Mouse (Mus musculus) lung, postnatal 0 days (tissue): ENCODE results near the gene Map3k6. TPM values are rescaled to one million over a fixed set of nuclear protein-coding genes. Genes with fewer than 3 reads are reported as not detected.

Source experiments
- ATAC-seq: fragments of 200-750 bp; cut with Nextera tagmentation; 2 replicates; pipeline ENCODE4 v1.8.0; 2017; ENCODE audit warnings: moderate library complexity
- DNase-seq: peaks from one replicate; pipeline ENCODE4 v3.0.0-alpha.2; 2016; ENCODE audit warnings: low spot score
- H3K27ac ChIP-seq: fragments of 300-500 bp; sonication (generic); 2 replicates; pipeline ENCODE4 v1.5.1; 2014; ENCODE audit warnings: antibody characterized with exemption, mild to moderate bottlenecking, low read length, mixed read lengths
- H3K27me3 ChIP-seq: fragments of 300-500 bp; sonication (generic); replicated peaks from 2 replicates; pipeline ENCODE4 v1.6.1; 2014; ENCODE audit warnings: low read length, mixed read lengths; ENCODE audit not compliant: insufficient read depth
- H3K36me3 ChIP-seq: fragments of 300-500 bp; sonication (generic); 2 replicates; pipeline ENCODE4 v1.6.1; 2014; ENCODE audit warnings: low read length, mixed read lengths; ENCODE audit not compliant: insufficient read depth
- H3K4me1 ChIP-seq: fragments of 300-500 bp; sonication (generic); 2 replicates; pipeline ENCODE4 v1.6.1; 2014; ENCODE audit warnings: antibody characterized with exemption, low read depth, low read length, mixed read lengths; ENCODE audit not compliant: insufficient read depth
- H3K4me2 ChIP-seq: fragments of 300-500 bp; sonication (generic); replicated peaks from 2 replicates; pipeline ENCODE4 v1.6.1; 2014; ENCODE audit warnings: low read depth, mild to moderate bottlenecking, low read length, moderate library complexity, mixed read lengths
- H3K4me3 ChIP-seq: fragments of 300-500 bp; sonication (generic); 2 replicates; pipeline ENCODE4 v1.5.1; 2014; ENCODE audit warnings: low read depth, low read length
- H3K9ac ChIP-seq: fragments of 300-500 bp; sonication (generic); replicated peaks from 2 replicates; pipeline ENCODE4 v1.6.1; 2014; ENCODE audit warnings: low read depth, mild to moderate bottlenecking
- H3K9me3 ChIP-seq: fragments of 300-500 bp; sonication (generic); 2 replicates; pipeline ENCODE4 v1.6.1; 2016; ENCODE audit warnings: low read length, mixed read lengths
- CTCF ChIP-seq: IDR thresholded peaks from 2 replicates; pipeline ENCODE4 v1.5.1; 2016; ENCODE audit warnings: antibody characterized with exemption, mild to moderate bottlenecking
- EP300 ChIP-seq: IDR thresholded peaks from 2 replicates; pipeline ENCODE4 v1.6.1; 2016; ENCODE audit warnings: antibody characterized with exemption, mild to moderate bottlenecking, control low read depth
- WGBS: fragments of 180-500 bp; shearing (Covaris S2); extraction: QIAGEN DNeasy Blood & Tissue Kit; methylation state at CpG from one replicate; pipeline ENCODE4 v1.1.7; 2014; 5-methylcytosine and 5-hydroxymethylcytosine counted together
- polyA plus RNA-seq: library from polyadenylated mRNA; unstranded; fragments of >200 nt; fragmentation: Nextera tagmentation; extraction: Ambion mirVana; gene quantifications from 2 replicates; pipeline ENCODE4 v1.2.1, GENCODE M21; 2015

Gene Map3k6
- polyA plus RNA-seq, 1 experiment from 2014 or later = 18.7 TPM

- ATAC-seq (no peak), DNase-seq (no peak)
- Histone ChIP-seq H3K4me1 (peaks cover 4% of the 10 kb centered on the region; the same call in 1 of the 2 replicates), H3K27ac (peak overlapping the region; percentile 90), H3K27me3 (no peaks in the 10 kb centered on the region), H3K4me3 (peak overlapping the region; percentile 62), H3K36me3 (no peaks in the 10 kb centered on the region), H3K9me3 (no peaks in the 10 kb centered on the region), H3K4me2 (peak overlapping the region; percentile 82), H3K9ac (0 out of 2 replicates have a peak overlapping the region, but pooled peaks have one; percentile 82)
- TF ChIP-seq EP300 = no peak; the same call in 1 of the 2 replicates
- no peak for TF ChIP-seq CTCF
- 16% methylated on average over 6 of the region's 6 CpGs for whole genome bisulfite sequencing
These were observed 37.4 kb downstream of the Map3k6 start for GRCm38 (mm10) chr4:133278067-133278466.

- Histone ChIP-seq H3K9ac (0 out of 2 replicates have a peak overlapping the region, but pooled peaks have one; percentile 82), H3K4me1 (peaks cover 4% of the 10 kb centered on the region; the same call in 1 of the 2 replicates), H3K4me2 (no peak overlapping the region), H3K36me3 (no peaks in the 10 kb centered on the region), H3K9me3 (no peaks in the 10 kb centered on the region), H3K27ac (no peak overlapping the region), H3K27me3 (no peaks in the 10 kb centered on the region), H3K4me3 (no peak overlapping the region)
- WGBS = 82% methylated on average over 3 of the region's 3 CpGs
- ATAC-seq (no peak), DNase-seq (no peak)
- no peak for TF ChIP-seq EP300
- TF ChIP-seq CTCF = no peak
These were observed 37.9 kb downstream of the Map3k6 start for GRCm38 (mm10) chr4:133278482-133278881.

- Histone ChIP-seq H3K27me3 (no peaks in the 10 kb centered on the region), H3K4me2 (no peak overlapping the region), H3K4me1 (peaks cover 3% of the 10 kb centered on the region; the same call in 1 of the 2 replicates), H3K36me3 (no peaks in the 10 kb centered on the region), H3K9me3 (no peaks in the 10 kb centered on the region), H3K4me3 (no peak overlapping the region), H3K27ac (no peak overlapping the region), H3K9ac (0 out of 2 replicates have a peak overlapping the region, but pooled peaks have one; percentile 12)
- WGBS = 30% methylated on average over 7 of the region's 7 CpGs
- no peak for DNase-seq
- ATAC-seq = no peak
- TF ChIP-seq CTCF (no peak), EP300 (no peak)
These were observed 40.9 kb downstream of the Map3k6 start for GRCm38 (mm10) chr4:133281513-133281912.

GRCm38 (mm10) chr4:133281951-133282481 lies 41.4 kb downstream of the Map3k6 start:
- no peaks in the 10 kb centered on the region for H3K9me3 ChIP-seq
- 18% methylated on average over 5 of the region's 5 CpGs for WGBS
- H3K4me2 ChIP-seq = no peak overlapping the region
- H3K27me3 ChIP-seq = no peaks in the 10 kb centered on the region
- 0 out of 2 replicates have a peak overlapping the region, but pooled peaks have one; percentile 12 for H3K9ac ChIP-seq
- ATAC-seq = no peak
- no peak for DNase-seq
- H3K4me1 ChIP-seq = no peaks in the 10 kb centered on the region
- TF ChIP-seq CTCF (no peak), EP300 (no peak)
- H3K27ac ChIP-seq = no peak overlapping the region
- no peaks in the 10 kb centered on the region for H3K36me3 ChIP-seq
- H3K4me3 ChIP-seq = no peak overlapping the region

GRCm38 (mm10) chr4:133282656-133283055 lies 42.0 kb downstream of the Map3k6 start:
- H3K9me3 ChIP-seq = no peaks in the 10 kb centered on the region
- H3K27ac ChIP-seq = no peak overlapping the region
- no peaks in the 10 kb centered on the region for H3K36me3 ChIP-seq
- no peak for DNase-seq
- TF ChIP-seq CTCF (no peak), EP300 (no peak)
- no peak overlapping the region for H3K4me3 ChIP-seq
- no peak overlapping the region for H3K9ac ChIP-seq
- no peak overlapping the region for H3K4me2 ChIP-seq
- no peaks in the 10 kb centered on the region for H3K4me1 ChIP-seq
- no peaks in the 10 kb centered on the region for H3K27me3 ChIP-seq
- ATAC-seq = no peak
- WGBS = 37% methylated on average over 4 of the region's 4 CpGs

GRCm38 (mm10) chr4:133285299-133285698 lies 44.7 kb downstream of the Map3k6 start:
- no peaks in the 10 kb centered on the region for H3K9me3 ChIP-seq
- no peak overlapping the region for H3K27ac ChIP-seq
- ATAC-seq = no peak
- WGBS = 63% methylated on average over 3 of the region's 3 CpGs
- no peak for TF ChIP-seq EP300
- TF ChIP-seq CTCF = no peak
- H3K4me2 ChIP-seq = no peak overlapping the region
- no peaks in the 10 kb centered on the region for H3K27me3 ChIP-seq
- DNase-seq = no peak
- H3K4me3 ChIP-seq = no peak overlapping the region
- H3K4me1 ChIP-seq = no peaks in the 10 kb centered on the region
- no peaks in the 10 kb centered on the region for H3K36me3 ChIP-seq
- no peak overlapping the region for H3K9ac ChIP-seq

GRCm38 (mm10) chr4:133285950-133286349 lies 45.3 kb downstream of the Map3k6 start:
- 55% methylated on average over 5 of the region's 5 CpGs for WGBS
- Histone ChIP-seq H3K9ac (no peak overlapping the region), H3K4me3 (no peak overlapping the region), H3K4me2 (no peak overlapping the region), H3K27ac (no peak overlapping the region), H3K4me1 (no peaks in the 10 kb centered on the region), H3K9me3 (no peaks in the 10 kb centered on the region), H3K36me3 (no peaks in the 10 kb centered on the region), H3K27me3 (no peaks in the 10 kb centered on the region)
- ATAC-seq (no peak), DNase-seq (no peak)
- TF ChIP-seq EP300 = no peak
- TF ChIP-seq CTCF = no peak
